Mouse (Mus musculus): Measurements from ENCODE around the gene Omt2a. TPM values are rescaled to one million over a fixed set of nuclear protein-coding genes. Genes with fewer than 3 reads are reported as not detected.
"Not testable (repeated sequence)": the region's sequence is repeated elsewhere in the genome, so short reads cannot be mapped to it uniquely, and the experiment has no call there.

The Omt2a gene
- not detected in 2 replicates for total RNA-seq (2021)
- long read RNA-seq, experiment 1: 0 reads
- long read RNA-seq, experiment 2: 0 reads

DNA sequence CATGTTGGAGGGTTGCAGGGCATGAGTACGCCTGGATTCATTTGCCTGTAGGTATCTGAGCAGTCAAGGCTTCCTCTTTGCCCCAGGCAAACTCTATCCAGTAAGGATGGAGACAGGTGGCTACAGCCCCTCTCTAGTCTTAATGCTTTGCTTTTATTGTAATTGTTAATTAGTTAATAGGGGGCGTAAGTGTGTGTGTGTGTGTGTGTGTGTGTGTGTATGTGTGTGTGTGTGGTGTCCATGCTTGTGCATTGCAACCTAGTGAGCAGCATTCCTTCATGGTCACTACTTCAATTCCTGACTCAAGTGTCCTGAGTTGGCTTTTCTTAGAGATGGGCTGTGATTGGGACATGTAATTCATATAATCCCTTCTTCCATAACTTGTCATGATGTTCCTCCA is at the start of gene Omt2a:
Gene Omt2a (minus strand): TSS at position 101 of the 400 bp plus-strand sequence.
- no peak for DNase-seq

GRCm38 (mm10) chr9:78363374-78363773 is 48.8 kb upstream of the Omt2a start:
- DNase-seq: no peak

DNA sequence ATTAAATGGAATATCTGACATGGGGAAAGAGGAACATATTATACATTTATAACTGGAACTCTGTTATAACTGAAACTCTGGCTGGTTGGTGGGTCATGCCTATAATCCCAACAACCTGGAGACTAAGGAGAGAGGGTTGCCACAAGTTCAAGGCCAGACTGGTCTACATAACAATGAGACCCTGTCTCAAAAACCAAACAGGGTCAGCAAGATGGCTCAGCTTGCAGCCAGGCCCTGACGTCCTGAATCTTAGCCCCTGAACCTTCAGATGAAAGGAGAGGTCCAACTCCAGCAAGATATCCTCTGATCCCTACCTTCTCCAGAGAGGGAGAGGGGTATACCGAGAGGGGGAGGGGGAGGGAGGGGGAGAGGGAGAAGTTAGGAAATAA is 45.9 kb upstream of the Omt2a start:
- DNase-seq: no peak

GRCm38 (mm10) chr9:78359750-78360483 is 45.3 kb upstream of the Omt2a start:
- DNase-seq: no peak

GRCm38 (mm10) chr9:78358053-78358452 is 43.5 kb upstream of the Omt2a start:
- DNase-seq: peak; percentile 83

DNA sequence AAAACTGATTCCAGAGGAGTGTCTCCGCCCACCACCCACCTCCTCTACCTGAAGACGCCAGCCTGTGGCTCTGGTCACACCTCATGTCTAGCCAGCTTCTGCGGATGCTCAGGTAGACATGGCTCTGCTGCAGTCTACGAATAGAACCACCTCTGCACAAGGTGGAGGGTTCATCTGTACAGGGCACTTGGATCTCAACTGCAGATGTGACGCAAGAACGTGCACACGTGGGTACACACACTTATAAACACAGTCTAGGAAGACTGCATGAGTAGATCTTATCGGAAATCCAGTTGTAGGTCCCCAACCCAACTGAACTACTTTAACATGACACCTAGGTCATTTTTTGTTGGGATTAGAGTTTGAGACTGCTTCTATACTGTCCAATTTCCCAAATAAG is 41.0 kb upstream of the Omt2a start, which contains the start of gene Gsta2:
Gene Gsta2 (minus strand): TSS at position 178 of the 400 bp plus-strand sequence.
- DNase-seq: no peak

GRCm38 (mm10) chr9:78354665-78355578 is 40.3 kb upstream of the Omt2a start:
- DNase-seq: no peak

- peak; percentile 24 for DNase-seq
These were observed 37.1 kb upstream of the Omt2a start for GRCm38 (mm10) chr9:78351504-78352220.

GRCm38 (mm10) chr9:78350007-78350406 is 35.4 kb upstream of the Omt2a start:
- not testable (repeated sequence) for DNase-seq

GRCm38 (mm10) chr9:78349141-78349540 is 34.5 kb upstream of the Omt2a start:
- DNase-seq: not testable (repeated sequence)

- peak; percentile 52 for DNase-seq
These were observed 33.8 kb upstream of the Omt2a start for GRCm38 (mm10) chr9:78348206-78349004.

DNA sequence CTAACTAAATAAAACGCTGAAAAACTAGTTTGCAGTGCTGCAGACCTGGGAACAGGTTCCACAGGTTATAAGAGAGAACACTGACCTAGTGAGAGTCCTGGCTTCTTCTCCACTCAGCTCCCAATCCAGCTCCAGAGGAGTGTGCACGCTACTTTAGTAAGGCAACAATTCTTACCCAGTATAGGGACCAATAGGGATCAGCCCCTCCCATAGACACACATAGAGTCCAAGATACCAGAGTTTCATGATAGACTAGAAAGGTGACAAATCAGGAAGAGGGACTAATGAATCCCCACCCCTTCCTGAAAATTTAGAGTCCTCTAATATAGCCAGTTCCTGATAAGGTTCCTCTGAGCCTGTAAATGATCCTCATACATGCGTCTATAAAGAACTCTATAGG is 32.4 kb upstream of the Omt2a start:
- no peak for DNase-seq

DNA sequence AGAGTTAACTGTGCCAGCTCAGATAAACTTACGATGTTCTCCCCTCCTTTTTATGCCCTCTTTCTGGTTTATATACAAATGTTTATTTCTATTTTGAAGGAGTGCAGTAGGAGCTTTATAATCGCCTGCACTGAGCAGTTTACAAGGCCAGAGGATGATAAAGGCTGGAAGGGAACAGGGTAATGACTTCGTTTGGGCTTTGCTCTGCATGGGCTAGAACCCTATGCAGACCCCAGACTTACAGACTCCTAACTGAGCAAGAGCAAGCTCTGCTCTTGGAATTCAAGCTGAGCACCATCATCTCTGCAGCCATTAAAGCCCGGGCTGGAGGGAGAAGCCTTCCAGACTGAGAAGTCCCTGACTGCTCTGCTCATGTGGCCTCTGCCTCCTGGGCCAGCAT is 30.6 kb upstream of the Omt2a start:
- DNase-seq: not testable (repeated sequence)

GRCm38 (mm10) chr9:78343055-78343454 is 28.5 kb upstream of the Omt2a start:
- DNase-seq: not testable (repeated sequence)

- not testable (repeated sequence) for DNase-seq
These were observed 27.9 kb upstream of the Omt2a start for GRCm38 (mm10) chr9:78342494-78342893.

DNA sequence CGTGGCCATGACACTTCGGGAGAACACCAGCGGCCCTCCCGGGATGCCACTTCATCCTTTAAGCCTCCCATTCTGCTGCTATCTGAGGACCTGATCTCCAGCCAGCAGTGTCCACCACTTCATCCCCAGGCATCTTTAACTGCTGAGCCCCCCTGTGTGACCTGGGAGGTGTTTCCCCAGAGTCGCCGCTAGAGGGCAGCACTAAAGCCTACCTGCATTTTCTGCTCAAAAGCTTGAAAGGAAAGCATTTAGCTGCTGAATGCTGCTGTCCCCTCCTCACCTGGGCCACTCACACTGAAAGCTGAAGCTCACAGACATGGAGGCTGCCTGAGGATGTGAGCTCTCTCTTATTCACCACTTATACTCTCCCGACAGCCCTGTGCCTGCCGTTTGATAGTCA is 25.7 kb upstream of the Omt2a start:
- DNase-seq: peak; percentile 57

- DNase-seq: not testable (repeated sequence)
These were observed 22.5 kb upstream of the Omt2a start for GRCm38 (mm10) chr9:78337050-78337449.

- not testable (repeated sequence) for DNase-seq
These were observed 12.7 kb upstream of the Omt2a start, which contains the start of gene Omt2b for GRCm38 (mm10) chr9:78327289-78327688. Omt2b (plus strand) TSS chr9:78327589.

DNA sequence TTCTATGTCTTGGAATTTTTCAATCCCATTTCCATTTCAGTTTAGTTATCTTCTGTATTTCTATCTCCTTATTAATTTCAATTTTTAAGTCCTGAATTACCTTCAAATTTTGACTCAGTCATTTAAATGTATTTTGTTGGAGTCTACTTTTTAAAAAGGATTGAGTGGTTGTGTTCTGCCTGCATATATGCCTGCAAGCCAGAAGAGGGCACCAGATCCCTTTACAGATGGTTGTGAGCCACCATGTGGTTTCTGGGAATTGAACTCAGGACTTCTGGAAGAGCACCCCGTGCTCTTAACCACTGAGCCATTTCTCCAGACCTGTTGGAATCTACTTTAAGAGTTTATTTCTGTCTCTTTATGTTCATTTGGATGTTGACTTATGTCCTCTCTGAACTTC is 4.9 kb upstream of the Omt2a start:
- peak; percentile 14 for DNase-seq

GRCm38 (mm10) chr9:78308122-78308521 is 6.5 kb downstream of the Omt2a start:
- not testable (repeated sequence) for DNase-seq

DNA sequence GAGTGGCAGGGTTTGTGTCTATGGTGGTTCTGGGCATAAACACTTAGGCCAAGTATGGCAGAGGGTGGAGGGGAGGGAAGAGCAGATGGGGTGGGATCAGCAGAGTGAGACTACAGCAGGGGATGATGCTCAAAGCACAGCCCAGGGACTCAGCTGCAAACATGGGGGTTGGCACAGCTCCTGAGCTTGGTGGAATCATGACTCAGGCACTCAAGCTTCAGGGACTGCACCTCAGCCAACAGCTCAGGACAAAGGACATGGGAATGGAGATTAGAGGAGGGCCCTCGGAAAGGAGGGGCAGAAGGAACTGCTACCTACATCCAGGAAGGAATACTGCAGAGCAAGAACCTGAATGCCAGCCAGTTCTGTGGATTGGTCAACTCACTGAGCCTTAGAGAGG is 15.5 kb downstream of the Omt2a start:
- DNase-seq: not testable (repeated sequence)
